In genomic region chr4:59128935-59129334, GRCm38 (mm10) we compare ENCODE assay signal across 34 mouse cellular contexts. TPM values are rescaled to one million over a fixed set of nuclear protein-coding genes. Genes with fewer than 3 reads are reported as not detected.
"Had no signal": no experiment of that assay in that cellular context is flagged by ENCODE, and none has a peak within 500 bp of the region (broad histone marks: within the 10 kb centered on the region; RNA-seq: fewer than 3 reads in every experiment).

No protein-coding gene starts in this region.

- H3K9ac ChIP-seq: embryonic facial prominence, embryonic 12.5 days; embryonic facial prominence, embryonic 13.5 days; embryonic facial prominence, embryonic 15.5 days; forebrain, embryonic 12.5 days; forebrain, embryonic 13.5 days; forebrain, embryonic 15.5 days; forebrain, postnatal 0 days had no signal

- H3K27ac ChIP-seq: embryonic facial prominence, embryonic 10.5 days; embryonic facial prominence, embryonic 12.5 days; embryonic facial prominence, embryonic 13.5 days; embryonic facial prominence, embryonic 15.5 days; forebrain, embryonic 10.5 days; forebrain, embryonic 12.5 days; forebrain, embryonic 13.5 days; forebrain, embryonic 15.5 days; gastrocnemius, adult 2 months had no signal

- DNase-seq: cerebellum, adult 2 months; cerebellum, adult 8-10 months; cerebellum, adult 9-10 months; cerebellum, adult 9-11 months; cerebellum, postnatal 10 days; cerebellum, postnatal 14 days; cerebellum, postnatal 25 days; cerebellum, postnatal 36 days; embryo, embryonic 11 days; forebrain, postnatal 0 days; gastrocnemius, adult 2 months; gastrocnemius, postnatal 10 days; gastrocnemius, postnatal 14 days; gastrocnemius, postnatal 25 days; gastrocnemius, postnatal 36 days; heart, adult 11 months; heart, adult 18-20 months had no signal

- H3K4me2 ChIP-seq: embryonic facial prominence, embryonic 12.5 days; embryonic facial prominence, embryonic 13.5 days; embryonic facial prominence, embryonic 15.5 days; forebrain, embryonic 12.5 days; forebrain, embryonic 13.5 days; forebrain, embryonic 15.5 days had no signal

- H3K27me3 ChIP-seq: embryonic facial prominence, embryonic 12.5 days; embryonic facial prominence, embryonic 13.5 days; embryonic facial prominence, embryonic 15.5 days; forebrain, embryonic 12.5 days; forebrain, embryonic 13.5 days; forebrain, embryonic 15.5 days had no signal

- H3K9me3 ChIP-seq: embryonic facial prominence, embryonic 10.5 days; embryonic facial prominence, embryonic 12.5 days; embryonic facial prominence, embryonic 13.5 days; embryonic facial prominence, embryonic 15.5 days; forebrain, embryonic 10.5 days; forebrain, embryonic 12.5 days; forebrain, embryonic 13.5 days; forebrain, embryonic 15.5 days had no signal

- H3K36me3 ChIP-seq: embryonic facial prominence, embryonic 10.5 days; embryonic facial prominence, embryonic 12.5 days; embryonic facial prominence, embryonic 13.5 days; embryonic facial prominence, embryonic 15.5 days; forebrain, embryonic 10.5 days; forebrain, embryonic 12.5 days; forebrain, embryonic 15.5 days had no signal

- ATAC-seq: forebrain, embryonic 13.5 days; forebrain, embryonic 14.5 days; forebrain, embryonic 15.5 days; forebrain, embryonic 16.5 days; forebrain, postnatal 0 days had no signal

- H3K4me3 ChIP-seq: embryonic facial prominence, embryonic 10.5 days; embryonic facial prominence, embryonic 12.5 days; embryonic facial prominence, embryonic 13.5 days; embryonic facial prominence, embryonic 15.5 days; erythroblast, embryonic 14.5 days; forebrain, embryonic 10.5 days; forebrain, embryonic 12.5 days; forebrain, embryonic 13.5 days; forebrain, embryonic 15.5 days; gastrocnemius, adult 2 months had no signal

- H3K4me1 ChIP-seq: embryonic facial prominence, embryonic 10.5 days; embryonic facial prominence, embryonic 12.5 days; embryonic facial prominence, embryonic 13.5 days; embryonic facial prominence, embryonic 15.5 days; forebrain, embryonic 10.5 days; forebrain, embryonic 12.5 days; forebrain, embryonic 13.5 days; forebrain, embryonic 15.5 days had no signal

RNA-seq across cellular contexts. Expression of gene AI481877, which starts 9.8 kb away (rescaled TPM):
- polyA plus RNA-seq: cerebellum, adult 2 months; cortical plate, adult 2 months; embryonic facial prominence, embryonic 10.5 days; embryonic facial prominence, embryonic 11.5 days; embryonic facial prominence, embryonic 12.5 days; embryonic facial prominence, embryonic 13.5 days; embryonic facial prominence, embryonic 14.5 days; embryonic facial prominence, embryonic 15.5 days; erythroblast, embryonic 14.5 days; forebrain, embryonic 10.5 days; forebrain, embryonic 11.5 days; forebrain, embryonic 12.5 days; forebrain, embryonic 13.5 days; forebrain, embryonic 14.5 days; forebrain, embryonic 15.5 days; forebrain, embryonic 16.5 days; forebrain, postnatal 0 days; frontal cortex, adult 2 months; gonadal fat pad, adult 2 months had no signal
